Mouse (Mus musculus) cerebellum, postnatal 10 days (tissue): ENCODE measurements around the gene Lpar3.
A peak's percentile ranks its signal among the peaks of the same experiment; 100 is the strongest.

ENCODE experiments used
- DNase-seq, 2 experiments: peaks; one replicate each; pipeline ENCODE4 v3.0.0; 2021; ENCODE audit warnings: mixed read lengths in 2 of 2

The Lpar3 gene

GRCm38 (mm10) chr3:146317366-146317765 is 96.6 kb downstream of the Lpar3 start:
- no peak for DNase-seq

- DNase-seq, result no peak
Measured at GRCm38 (mm10) chr3:146317911-146318310, 97.1 kb downstream of the Lpar3 start.

- peak; percentile 43 to 56 for DNase-seq
Measured at GRCm38 (mm10) chr3:146318520-146318938, 97.8 kb downstream of the Lpar3 start.

GRCm38 (mm10) chr3:146318987-146319386 is 98.2 kb downstream of the Lpar3 start:
- no peak for DNase-seq

- DNase-seq, result no peak
Measured at GRCm38 (mm10) chr3:146319503-146319902, 98.7 kb downstream of the Lpar3 start.

GRCm38 (mm10) chr3:146324949-146325348 is 104.2 kb downstream of the Lpar3 start:
- peak in 1 of 2 experiments; percentile 18 for DNase-seq

- no peak for DNase-seq
Measured at GRCm38 (mm10) chr3:146326743-146327536, 106.2 kb downstream of the Lpar3 start.

GRCm38 (mm10) chr3:146327537-146328255 is 106.9 kb downstream of the Lpar3 start:
- DNase-seq, result peak; percentile 78 to 86

- DNase-seq, result no peak
Measured at GRCm38 (mm10) chr3:146328749-146329148, 108.0 kb downstream of the Lpar3 start.

GRCm38 (mm10) chr3:146331819-146332218 is 111.1 kb downstream of the Lpar3 start:
- DNase-seq, result no peak

- no peak for DNase-seq
Measured at GRCm38 (mm10) chr3:146333270-146333669, 112.5 kb downstream of the Lpar3 start.

GRCm38 (mm10) chr3:146334070-146334469 is 113.3 kb downstream of the Lpar3 start:
- DNase-seq, result peak; percentile 28 to 45
